Mouse (Mus musculus) c-Kit-negative CD71-positive TER-119-positive erythroid progenitor cells, embryonic 14.5 days (primary cell): ENCODE data around the gene Nf2.

Experiments used
- DNase-seq: peaks from one replicate; pipeline ENCODE4 v3.0.0-alpha.2; 2013; ENCODE audit warnings: low read depth, low spot score

Nf2 gene

DNA sequence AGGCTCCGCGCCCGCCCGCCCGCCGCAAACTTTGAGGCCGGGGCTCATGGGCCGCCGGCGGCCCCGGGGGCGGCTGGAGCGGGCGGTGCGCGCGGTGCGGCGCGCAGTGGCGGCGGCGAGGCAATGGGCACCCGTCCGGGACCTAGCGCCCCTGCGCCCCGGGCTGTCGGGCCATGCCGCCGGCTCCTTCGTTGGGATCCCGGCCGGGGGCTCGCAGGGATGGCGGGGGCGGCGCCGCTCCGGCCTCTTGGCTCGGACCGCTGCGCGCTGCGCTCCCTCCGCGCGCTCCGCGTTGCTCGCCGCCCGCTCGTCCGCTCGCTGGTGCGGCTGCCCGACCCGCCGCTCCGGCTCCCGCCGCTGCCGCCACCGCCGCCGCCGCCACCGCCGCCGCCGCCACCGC lies 102.6 kb downstream of the Nf2 start, which contains the start of gene Cabp7:
Gene Cabp7 (minus strand): TSS at position 46 of the 400 bp plus-strand sequence.
- no peak for DNase-seq

DNA sequence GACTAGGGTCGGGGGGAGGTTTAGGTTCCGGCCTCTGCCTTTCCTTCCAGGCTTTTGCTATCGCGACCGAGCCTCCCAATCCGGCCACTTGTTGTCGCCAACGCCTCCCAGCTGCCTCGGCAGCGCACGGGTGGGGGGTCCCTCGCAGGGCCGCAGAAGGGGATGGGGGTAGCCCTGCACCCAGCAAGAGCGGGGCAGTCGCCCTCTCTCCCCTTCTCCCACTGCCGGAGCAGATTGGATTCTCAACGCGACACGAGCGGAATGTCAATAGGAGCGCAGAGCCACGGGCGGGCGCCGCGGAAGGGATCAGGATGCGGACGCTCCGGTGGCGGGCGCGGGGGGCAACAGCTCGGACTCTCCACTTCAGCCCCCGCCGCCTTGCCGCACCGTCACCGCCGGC lies 103.4 kb downstream of the Nf2 start:
- DNase-seq: no peak

DNA sequence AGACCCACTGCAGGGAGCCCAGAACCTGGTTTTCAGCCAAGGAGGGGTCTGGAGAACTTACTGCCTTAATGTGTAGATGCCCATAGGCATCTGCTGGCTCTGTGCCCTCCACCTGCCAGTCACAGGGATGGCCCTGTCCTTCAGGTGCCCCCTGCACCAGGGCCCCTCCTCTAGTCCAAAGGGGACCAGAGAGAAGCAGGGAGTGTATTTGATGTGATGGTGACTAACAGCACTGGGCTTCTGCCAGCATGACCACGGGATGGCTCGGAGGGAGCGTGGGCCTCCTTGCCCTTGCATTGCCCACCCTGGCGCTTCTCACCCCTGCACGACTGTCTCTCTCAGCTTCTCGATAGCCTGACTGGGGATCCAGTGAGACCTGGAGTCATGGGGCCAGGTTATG lies 104.6 kb downstream of the Nf2 start:
- no peak for DNase-seq

DNA sequence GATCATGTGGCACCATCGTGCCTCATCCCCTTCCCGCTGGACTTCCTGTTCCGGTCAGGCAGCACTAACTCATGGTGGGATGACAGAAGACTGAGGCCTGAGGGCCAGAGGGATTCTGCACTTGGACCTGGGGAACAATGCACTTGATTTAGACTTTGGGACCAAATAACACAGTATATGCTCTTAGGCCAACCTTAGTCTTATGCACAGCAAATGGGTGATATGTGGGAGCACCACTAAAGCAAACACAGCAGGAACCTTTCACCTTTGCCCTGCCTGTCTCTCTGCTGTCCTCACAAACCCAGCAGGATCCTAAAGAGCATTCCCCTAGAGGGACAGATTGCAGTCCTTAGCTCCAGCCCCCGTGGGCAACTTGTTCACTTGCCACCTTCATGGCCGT lies 108.6 kb downstream of the Nf2 start:
- DNase-seq: no peak

DNA sequence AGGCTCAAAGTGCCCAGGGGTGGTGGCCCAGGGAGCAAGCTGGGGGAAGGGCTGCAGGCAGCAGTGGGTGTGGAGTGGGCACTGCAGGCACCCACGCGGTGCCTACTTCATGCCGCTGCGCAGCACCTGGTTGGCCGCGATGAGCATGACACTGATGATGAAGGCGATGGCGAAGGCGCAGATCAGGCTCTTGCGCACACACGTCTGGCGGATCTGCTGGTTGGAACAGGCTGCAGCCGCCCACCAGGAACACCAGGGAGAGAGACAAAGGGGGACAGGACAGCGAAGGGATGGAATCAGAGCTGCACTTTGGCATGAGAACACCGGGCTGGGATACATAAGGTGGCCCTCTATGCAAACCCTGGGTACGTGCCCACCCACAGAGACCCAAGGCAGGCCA lies 110.6 kb downstream of the Nf2 start:
- no peak for DNase-seq

DNA sequence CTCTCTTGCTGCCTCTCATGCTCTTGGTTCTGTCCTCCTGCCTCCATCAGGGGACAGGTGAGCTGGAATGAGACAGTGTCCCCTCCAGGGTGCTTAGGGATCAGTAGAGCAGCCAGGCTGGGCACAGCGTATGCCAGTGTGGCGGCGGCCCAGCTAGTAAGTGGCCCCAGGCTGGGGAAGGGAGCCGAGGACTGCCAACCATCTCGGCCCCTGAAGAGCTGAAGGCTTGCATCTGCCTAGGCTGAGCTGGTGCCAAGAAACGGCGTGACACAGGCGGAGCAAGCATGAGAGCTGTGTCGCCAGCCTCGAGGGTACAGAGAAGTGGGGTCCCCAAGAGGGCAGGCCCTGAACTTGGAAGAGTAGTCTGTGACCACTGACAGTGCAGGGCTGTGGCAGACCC lies 111.7 kb downstream of the Nf2 start:
- DNase-seq: no peak

DNA sequence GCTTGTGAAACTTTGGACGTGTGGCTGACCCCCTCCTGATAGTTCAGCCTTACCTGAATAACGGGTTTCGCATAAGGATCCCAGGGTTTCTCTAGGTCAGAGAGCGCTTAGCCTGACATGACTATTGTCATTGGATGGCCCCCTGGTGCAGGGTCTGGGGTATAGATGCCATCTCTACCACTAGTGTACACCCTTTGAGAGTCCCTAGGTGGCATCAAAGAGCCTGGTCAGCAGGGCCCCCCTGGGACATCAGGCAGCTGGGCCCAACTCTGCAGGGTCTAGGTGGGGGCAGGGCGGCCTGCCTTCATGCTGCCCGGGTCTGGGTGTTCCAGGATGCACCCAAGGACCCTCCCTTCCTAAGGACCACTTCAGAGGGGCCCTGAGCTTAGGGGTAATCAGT lies 113.0 kb downstream of the Nf2 start:
- DNase-seq: no peak

DNA sequence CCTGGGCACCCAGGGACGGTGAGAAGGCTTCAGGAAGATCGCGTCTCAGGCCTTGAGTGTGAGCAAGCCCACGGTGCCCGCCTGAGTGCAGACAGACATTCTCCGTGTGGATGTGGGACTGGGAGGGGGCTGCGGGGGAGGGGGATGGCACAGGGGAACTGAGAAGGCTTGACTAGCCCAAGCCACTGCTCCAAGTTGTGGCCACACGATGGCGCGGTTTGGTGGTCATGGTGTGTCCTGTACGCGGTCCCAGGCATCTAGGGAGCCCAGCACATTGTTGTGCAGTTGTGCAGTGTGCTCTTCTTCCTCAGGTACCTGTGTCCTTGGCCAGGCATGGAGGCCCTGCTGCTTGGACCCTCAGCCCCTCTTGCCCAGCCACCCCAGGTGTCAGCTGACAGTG lies 115.2 kb downstream of the Nf2 start:
- no peak for DNase-seq

DNA sequence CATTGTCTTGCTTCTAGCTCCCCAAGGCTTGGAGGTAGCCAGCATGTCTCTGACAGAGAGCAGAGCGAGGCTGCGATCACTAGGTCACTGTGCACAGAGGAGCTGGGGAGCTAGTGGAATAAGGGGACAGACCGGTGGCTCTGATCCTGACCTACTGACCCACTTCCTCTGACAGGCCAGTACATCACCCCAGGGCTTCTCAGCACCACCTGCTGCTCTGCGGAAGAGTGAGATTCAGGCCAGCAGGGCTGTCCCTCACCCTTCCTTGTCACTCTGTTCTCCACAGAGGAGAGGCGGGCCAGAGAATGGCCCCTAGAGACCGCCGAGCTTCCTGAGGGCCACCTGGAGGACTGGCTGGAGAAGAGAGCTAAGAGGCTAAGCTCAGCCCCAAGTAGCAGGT lies 117.6 kb downstream of the Nf2 start:
- DNase-seq: no peak

DNA sequence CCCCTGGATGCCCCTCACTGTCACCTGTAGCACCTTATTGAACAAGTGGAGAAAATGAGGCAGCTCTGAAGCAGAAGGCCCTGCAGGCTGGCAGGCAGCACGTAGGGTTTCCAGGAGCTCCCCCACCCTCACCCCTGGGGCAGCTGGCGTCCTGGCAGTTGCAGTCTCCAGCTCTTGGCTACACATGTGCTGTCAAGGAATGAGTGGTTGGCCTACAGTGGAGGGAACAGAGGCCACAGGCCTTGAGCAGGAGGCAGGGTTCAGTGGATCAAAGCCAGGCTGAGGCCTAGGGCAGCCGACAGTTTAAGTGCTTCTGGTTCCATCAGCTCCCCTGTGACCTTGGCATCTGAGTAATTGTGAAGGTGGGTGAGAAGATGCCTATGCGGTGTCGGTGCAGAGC lies 118.4 kb downstream of the Nf2 start:
- DNase-seq: no peak

DNA sequence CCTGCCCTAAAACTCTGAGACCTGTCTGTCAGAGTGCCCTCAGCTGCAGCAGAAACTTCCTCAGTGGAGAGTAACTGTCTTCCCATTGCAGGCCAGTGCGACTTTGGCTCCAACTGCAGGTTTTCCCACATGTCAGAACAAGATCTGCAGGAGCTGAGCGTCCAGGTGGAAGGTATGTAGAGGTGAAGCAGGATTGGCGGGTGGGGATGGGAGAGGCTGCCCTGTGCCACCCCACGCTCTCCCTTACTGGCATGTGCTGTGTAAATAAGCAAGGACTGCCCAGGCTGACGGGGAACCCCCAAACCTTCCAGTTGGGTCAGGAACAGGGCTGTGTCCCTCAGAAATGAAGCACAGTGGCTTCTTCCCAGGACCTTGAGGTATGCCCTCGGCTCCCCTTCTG lies 119.2 kb downstream of the Nf2 start:
- DNase-seq: no peak

DNA sequence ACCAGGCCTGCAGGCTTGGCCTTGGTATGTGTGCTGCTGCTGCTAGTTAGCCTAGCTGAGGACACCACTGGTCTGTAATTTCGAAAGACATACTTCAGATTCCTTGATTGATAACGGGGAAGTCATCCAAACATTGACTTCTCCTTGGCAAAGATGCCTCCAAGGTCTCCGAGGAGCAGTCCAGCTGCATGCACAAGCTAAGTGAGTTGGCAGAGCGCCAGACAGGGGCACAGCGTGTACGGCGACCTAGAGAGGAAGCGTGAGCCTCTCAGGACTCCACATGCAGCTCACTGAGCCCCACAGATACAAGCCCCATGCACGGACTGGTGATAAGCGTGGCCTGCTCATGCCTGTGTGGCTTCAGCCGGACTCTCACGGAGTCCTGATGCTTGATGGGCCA lies 119.7 kb downstream of the Nf2 start:
- DNase-seq: no peak

DNA sequence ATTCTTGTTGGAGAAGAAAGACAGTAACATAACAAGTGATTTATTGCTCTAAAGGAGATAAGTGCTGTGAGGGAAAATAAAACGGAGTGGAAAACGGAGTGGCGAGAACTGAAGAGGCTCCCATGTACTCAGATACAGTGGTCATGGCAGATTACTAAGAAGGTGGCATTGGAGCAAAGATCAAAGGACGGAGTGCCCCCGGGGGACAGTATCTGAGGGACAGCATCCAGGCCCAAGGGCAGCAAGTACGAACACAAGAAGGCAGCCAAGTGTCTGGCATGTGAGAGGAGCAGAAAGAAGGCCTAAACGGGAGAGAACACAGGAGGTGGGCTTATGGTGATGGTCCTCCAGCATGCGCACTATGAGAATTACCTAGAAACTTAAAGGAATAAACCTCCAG lies 127.6 kb downstream of the Nf2 start:
- DNase-seq: no peak

DNA sequence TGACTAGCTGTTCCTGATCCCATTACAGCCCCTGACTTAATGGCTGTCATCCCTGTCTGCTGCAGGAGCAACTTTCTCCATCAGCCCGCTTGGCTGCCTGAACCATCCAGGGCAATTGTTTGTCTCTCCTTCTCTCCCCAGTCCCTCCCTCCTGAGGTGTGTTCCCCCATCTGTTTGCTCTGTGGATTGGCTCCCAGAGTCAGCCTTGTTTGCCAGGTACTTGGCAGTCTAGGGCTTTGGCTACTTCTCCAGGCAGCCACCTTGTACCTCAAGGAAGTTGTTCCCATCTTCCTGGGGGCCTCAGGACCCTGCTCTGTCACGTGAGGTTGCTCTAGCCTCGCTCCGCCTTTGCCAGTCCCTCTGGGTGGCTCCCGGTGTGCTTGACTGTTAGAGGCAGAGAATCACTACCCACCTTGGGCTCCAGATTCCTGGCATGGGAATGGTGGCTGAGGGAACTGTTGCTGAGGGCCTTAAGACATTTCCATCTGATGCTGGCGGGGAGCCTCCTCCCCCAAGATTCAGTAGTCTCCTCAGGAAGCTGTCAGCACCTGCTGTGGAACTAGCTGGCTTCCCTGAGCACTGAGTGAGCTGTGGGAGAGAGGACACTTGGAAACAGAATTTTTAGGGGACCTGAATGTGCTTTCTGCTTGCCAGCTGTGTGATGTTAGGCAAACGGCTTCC lies 128.3 kb downstream of the Nf2 start:
- no peak for DNase-seq

DNA sequence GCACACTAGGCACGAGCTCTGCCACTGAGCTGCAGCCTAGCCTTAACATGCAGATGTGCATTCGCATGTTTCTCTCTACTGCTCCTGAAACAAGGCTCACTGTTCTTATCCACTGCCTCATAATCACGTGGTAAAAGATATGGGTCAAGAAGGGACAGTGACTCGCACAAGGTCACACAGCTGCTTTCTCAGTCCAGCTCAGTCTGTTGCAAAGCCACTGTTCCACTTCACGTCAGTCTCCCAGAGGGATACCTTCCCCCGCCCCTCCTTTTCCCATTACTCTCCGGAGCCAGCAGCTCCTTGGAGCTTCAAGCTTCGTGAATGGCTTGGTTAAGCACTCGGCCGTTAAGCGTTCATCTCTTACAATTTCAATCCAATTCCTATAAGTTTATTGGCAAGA lies 128.9 kb downstream of the Nf2 start:
- no peak for DNase-seq

DNA sequence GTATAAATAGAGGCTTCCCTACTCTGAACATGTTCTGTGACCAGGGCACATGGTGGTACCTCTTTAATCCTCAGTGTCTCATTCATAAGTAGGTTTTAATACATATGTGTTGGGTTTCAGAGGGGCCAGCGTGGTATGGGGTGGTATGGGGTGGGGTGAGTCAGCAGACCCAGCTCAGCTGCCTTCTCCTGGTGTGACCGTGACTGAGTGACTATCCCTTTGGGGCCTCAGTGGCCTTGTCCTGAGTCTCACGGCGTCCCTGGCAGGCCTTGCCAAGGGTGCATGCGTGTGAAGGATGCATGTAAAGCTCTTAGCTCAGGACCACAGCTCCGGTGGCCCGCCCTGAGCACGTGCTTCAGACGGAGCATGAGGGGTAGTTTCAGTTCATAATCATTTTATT lies 129.4 kb downstream of the Nf2 start:
- no peak for DNase-seq

DNA sequence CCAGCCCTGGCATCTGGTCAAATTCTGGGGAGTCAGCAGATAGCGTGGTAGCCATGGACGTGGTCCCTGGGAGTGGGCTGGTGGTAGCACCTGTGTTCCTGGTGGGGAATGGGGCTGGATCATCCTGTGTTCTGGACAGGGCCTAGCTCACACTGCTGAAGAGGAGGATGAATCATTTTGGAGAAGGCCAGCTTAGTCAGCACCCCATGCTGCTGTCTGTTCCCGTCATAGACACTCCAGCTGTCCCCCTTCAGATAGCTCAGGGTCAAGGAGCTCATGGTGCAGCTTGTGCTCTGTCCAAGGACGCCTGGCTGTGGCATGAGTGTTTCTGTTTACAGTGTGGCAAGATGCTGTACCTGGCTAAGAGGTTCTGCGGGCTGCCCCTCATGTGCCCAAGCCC lies 130.8 kb downstream of the Nf2 start:
- no peak for DNase-seq

DNA sequence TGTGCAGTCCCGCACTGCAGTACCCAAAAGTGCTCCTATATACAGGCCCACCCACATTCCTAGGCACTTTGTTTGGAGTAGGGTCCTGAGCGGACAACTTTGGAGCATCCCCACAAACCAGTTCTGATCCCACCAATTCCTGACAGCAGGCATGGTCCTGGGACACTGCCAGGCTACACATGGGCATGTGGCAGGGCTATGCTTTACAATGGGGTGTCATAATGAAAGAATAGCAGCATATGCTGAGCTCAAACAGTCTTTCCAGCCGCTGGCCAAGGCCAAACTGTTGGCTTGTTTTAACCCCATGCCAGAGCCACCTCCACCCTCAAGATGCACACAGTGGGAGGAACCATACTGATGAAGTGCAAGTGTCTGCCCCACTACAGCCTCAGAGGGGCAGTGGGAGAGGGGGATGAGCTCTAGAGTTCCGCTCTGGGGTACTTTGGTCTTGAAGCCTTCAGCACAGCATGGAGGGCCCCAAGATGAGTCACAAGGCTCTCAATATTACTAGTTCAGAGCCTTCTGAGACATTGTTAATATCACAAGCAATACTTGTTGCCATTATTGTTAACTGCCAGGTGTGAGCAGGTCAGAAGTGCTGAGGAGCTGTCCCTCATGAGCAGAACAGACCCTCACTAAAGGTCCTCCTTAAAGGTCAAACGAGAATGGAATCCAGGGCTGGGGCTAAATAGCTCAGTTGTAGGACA lies 132.7 kb downstream of the Nf2 start:
- DNase-seq: no peak
